Mouse (Mus musculus) brain, embryonic 14.5 days (tissue): ENCODE measurements around the gene Ggnbp2. TPM values are rescaled to one million over a fixed set of nuclear protein-coding genes. Genes with fewer than 3 reads are reported as not detected.
"Not testable (repeated sequence)": the region's sequence is repeated elsewhere in the genome, so short reads cannot be mapped to it uniquely, and the experiment has no call there.

Experiments
- DNase-seq: peaks from one replicate; pipeline ENCODE4 v3.0.0-alpha.2; 2011; ENCODE audit warnings: low read depth
- CTCF ChIP-seq: fragments of 200-500 bp; IDR thresholded peaks from 2 replicates; pipeline ENCODE4 v1.5.1; 2012; ENCODE audit warnings: inconsistent platforms, mild to moderate bottlenecking, moderate library complexity, borderline replicate concordance; ENCODE audit not compliant: insufficient read depth, insufficient read length; ENCODE audit errors: extremely low read depth
- POLR2A ChIP-seq: fragments of 200-500 bp; IDR thresholded peaks from 2 replicates; pipeline ENCODE4 v1.6.1; 2012; ENCODE audit warnings: mild to moderate bottlenecking, inconsistent platforms, borderline replicate concordance; ENCODE audit not compliant: poor library complexity, insufficient read depth, insufficient read length, severe bottlenecking; ENCODE audit errors: extremely low read depth
- polyA plus RNA-seq: library from polyadenylated mRNA; depleted of rRNA; stranded (reverse); fragments of >200 nt; gene quantifications from 2 replicates; pipeline ENCODE4 v1.2.3, GENCODE M21; 2012

The Ggnbp2 gene
- polyA plus RNA-seq, 1 experiment: 93.8 TPM

DNA sequence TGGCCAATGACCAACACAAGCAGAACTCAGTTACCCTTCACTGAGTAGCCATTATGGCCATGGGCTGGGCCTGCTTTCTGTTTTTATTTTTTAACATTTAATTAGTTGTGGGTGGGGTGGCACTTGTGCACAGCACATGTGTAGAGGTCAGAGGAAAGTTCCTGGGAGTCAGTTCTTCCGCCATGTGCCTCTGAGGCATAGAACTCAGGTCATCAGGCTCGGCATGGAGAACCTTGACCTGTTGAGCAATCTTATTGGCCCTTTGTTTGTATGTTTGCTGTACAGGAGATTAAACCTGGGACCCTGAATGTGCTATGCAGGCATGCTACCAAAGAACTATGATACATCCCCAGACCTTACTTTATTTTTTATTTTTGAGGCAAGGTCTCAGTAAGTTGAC, 18.9 kb upstream of the Ggnbp2 start:
- DNase-seq: no peak
- no peak for TF ChIP-seq CTCF
- no peak for TF ChIP-seq POLR2A

DNA sequence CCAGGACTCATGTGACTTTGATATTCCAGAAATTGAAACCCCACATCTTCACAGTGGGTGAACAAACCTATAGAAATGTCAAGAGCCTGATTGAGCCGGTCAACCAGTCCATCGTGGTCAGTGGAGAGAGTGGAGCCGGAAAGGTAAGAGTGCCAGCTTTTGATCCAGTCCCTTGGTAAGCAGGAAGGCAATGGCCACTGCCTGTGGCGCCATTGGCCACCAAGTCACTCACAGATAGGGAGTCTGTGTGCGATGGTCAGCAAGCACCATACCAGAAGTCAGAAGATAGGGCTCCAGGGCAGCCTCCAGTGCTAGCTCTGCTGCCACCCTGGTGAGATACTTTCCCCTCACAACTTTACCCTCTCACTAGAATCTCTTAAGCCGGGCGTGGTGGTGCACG, 17.4 kb upstream of the Ggnbp2 start:
- DNase-seq: no peak
- no peak for TF ChIP-seq CTCF
- no peak for TF ChIP-seq POLR2A

DNA sequence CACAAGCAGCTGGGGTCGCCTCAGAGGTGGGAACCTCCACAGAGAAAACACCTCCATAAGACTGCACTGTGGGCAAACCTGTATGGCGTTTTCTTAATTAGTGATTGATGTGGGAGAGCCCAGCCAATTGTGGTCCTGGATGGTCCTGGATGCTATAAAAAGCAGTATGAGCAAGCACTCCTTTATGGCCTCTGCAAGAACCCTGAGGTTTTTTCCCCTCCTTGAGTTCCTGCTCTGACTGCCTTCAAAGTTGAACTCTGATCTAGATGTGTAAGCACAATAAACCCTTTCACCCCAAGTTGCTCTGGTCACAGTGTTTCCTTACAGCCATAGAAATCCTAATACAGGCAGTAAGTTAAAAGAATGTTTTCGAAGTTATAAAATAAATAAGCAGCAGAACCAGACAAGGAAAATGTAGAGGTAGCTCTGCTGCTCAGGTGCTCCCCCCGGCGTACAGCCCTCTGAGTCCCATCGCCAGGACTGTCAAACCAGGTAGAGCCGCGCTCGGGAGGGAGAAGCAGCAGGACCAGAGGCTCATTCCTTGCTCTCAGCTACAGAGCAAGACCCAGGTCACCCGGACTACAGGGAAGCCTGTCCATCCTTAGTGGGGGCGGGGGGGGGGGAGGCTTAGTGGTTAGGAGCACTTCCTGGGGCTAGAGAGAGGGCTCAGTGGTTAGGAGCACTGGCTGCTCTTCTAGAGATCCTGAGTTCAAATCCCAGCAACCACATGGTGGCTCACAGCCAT, 16.3 kb upstream of the Ggnbp2 start:
- no peak for TF ChIP-seq CTCF
- TF ChIP-seq POLR2A: no peak
- no peak for DNase-seq

GRCm38 (mm10) chr11:84886236-84886635, 15.6 kb upstream of the Ggnbp2 start:
- DNase-seq: no peak
- TF ChIP-seq CTCF (no peak), POLR2A (no peak)

- DNase-seq: no peak
- TF ChIP-seq POLR2A (no peak), CTCF (no peak)
Observed at GRCm38 (mm10) chr11:84885238-84885637, 14.6 kb upstream of the Ggnbp2 start.

DNA sequence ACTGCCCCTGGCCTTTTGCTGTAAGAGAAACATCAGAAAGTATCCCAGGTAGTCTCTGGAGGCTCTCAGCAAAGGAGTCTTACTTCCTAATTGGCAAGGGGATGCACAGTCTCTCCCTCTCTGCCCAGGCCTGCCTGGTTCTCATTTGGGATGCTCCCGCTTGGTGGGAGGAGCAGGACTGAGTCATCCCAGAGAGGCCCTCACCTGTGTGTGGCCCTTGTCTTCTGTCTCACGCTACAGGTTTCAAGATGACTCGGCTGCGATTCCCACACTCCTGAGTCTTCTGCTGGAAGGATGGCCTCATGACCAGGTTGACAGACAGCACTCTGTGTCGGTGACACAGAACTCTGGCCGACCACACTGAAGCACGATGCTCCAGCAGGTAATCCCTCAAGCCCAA, 11.7 kb upstream of the Ggnbp2 start:
- DNase-seq: no peak
- TF ChIP-seq POLR2A: no peak

DNA sequence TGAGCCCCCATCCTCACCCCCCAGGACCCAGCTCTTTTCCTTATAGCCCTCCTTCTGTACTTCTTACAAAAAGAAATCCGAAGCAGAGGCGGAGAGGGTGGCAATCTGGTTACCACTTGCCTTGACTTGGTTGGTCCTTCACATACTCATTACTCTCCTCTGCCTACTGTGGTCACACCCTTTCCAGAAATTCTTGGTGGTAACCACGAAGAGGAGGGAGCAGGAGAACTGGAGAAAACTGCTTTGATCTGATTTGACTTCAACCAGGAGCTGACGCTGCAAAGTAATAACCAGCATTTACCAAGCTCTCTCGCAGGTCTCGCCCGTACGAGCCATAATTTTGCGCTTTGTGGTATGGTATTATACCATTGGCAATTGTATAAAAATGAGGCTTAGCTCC, 10.4 kb upstream of the Ggnbp2 start:
- DNase-seq: no peak
- no peak for TF ChIP-seq CTCF
- no peak for TF ChIP-seq POLR2A

DNA sequence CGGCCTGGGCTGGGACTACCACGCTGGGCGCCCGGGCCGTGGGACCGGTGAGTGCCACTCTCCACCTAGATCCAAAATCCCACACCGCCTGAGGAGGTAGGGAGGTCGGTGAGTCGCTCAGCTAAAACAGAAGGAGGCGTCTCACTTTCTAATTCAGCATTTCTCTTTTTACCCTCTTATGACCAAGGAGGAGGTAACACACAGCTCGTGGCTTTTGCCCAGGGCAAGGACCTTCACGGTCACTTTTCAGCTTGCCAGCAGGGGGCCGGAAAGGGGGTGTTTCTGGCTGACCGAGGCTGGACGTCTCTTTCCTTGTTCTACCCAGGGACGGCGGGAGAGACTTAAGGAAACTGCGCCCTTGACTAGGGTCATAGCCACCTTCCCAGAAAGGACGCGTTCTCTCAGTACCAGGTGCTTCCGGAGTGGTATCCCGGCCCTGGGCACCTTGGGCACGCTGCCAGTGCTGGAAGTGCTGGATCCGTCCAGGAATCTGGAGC, 9.9 kb upstream of the Ggnbp2 start:
- no peak for DNase-seq
- TF ChIP-seq POLR2A (no peak), CTCF (peak; percentile 38; the same call in 1 of the 2 replicates)

DNA sequence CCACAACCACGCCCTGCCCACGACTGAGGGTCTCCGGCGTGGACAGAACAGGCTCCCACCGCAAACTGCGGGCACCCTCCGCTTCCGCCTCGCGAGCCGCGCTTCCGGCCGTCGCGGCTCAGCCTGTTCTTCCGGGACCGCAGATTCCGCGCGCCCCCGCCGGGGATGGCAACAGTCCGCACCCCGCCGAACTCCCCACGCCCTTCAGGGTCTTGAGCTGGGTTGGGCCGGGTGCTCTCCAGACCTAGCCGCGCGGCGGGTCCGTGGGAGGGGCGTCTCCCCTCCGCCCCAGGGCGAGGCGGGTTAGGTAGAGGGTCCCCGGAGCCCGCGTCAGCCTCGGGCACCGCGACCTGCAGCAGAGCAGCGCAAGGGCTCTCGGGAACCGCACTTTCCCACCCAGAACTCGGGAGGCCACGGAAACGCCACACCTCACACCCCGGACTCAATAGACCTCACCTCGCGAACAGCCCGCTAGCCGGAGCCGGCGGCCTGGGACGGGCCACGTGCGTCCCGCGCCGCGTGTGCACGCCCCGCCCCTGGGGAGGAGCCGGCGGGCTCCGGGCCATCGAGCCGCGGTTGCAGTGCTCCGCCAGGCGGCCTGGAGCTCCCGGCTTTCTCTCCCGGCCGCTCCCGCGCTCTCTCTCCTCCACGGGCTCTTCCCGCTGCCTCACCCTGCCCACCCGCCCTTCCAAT, 9.3 kb upstream of the Ggnbp2 start, which contains the start of the genes Myo19 and Pigw:
Myo19 (plus strand) TSS at position 377 of the 693 bp plus-strand sequence.
Pigw (minus strand) TSS at position 514 of the 693 bp plus-strand sequence.
- DNase-seq: peak; percentile 90
- TF ChIP-seq POLR2A (peak; percentile 94), CTCF (peak; percentile 33; the same call in 1 of the 2 replicates)

GRCm38 (mm10) chr11:84879007-84879771, 8.6 kb upstream of the Ggnbp2 start:
- peak; percentile 1 for DNase-seq
- TF ChIP-seq POLR2A (no peak), CTCF (no peak)

DNA sequence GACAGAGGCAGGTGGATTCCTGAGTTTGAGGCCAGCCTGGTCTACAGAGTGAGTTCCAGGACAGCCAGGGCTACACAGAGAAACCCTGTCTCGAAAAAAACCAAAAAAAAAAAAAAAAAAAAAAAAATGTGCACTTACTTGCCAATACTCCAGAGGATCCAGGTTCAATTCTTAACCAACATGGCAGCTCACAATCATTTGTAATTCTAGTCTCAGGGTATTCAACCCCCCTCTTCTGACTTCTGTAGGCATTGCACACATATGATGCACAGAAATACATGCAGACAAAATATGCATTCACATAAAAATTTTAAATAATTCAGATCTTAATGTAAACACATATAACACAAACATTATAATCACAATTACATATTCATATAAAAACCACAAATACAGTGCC, 5.4 kb upstream of the Ggnbp2 start:
- DNase-seq: not testable (repeated sequence)
